Mouse (Mus musculus): Measurements from ENCODE around the gene Icmt. TPM values are rescaled to one million over a fixed set of nuclear protein-coding genes. Genes with fewer than 3 reads are reported as not detected.

Gene Icmt
- total RNA-seq, 4 experiments from 2014 or later, result 19.3 to 27.2 (median 21.6) TPM

- no peak for DNase-seq (ENCODE audit: low spot score in 2 of 2)
Measured at GRCm38 (mm10) chr4:152273621-152274236, 23.3 kb upstream of the Icmt start, which contains the start of gene Gpr153. Gene Gpr153 (plus strand): TSS chr4:152274232.

- DNase-seq (ENCODE audit: low spot score in 2 of 2), result no peak
Measured at GRCm38 (mm10) chr4:152274681-152275131, 22.3 kb upstream of the Icmt start.

DNA sequence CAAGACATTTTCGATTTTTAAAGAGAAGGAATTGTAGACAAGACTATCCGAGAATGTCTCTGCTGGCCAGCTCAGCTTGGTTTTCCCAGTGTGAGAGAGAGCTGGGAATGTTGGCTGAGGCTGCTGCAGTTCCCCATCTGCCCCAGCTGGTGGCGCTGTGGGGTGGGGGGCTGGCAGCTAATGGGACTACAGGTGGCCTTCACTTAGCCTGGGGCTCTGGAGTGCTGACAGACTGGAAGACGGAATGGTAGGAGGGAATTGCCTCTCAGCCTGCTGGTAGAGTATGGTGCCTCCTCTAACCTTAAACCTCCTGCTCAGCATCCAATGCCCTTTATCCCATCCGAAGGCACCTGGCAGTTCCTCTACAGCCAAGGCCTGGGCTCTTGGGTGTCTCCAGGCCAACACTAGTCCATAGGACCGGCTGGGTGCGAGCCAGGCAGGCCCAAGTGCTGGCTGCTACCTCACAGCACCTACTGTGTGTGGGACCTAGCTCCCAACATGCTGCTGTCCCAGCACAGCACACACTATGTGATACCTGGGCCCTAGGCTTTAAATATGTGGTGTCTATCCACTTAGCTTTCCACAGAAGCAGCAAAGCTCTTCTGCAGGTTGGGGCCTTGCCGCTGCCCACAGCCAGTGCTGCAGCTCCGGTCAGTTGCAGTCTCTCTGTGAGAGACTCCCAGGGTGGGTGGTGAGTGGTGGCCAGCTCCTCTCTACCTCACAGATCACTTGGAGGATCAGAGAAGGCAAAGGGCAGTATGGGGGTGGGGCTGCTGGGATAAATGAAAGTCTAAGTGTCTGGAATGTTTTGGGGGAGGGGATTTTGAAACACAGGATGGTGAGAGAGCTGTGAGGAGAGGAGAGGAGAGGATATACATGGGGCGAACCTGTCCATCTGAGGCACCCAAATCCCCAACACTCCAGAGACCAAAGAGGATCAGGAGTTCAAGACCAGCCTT is 20.4 kb upstream of the Icmt start:
- DNase-seq (ENCODE audit: low spot score in 2 of 2), result no peak

DNA sequence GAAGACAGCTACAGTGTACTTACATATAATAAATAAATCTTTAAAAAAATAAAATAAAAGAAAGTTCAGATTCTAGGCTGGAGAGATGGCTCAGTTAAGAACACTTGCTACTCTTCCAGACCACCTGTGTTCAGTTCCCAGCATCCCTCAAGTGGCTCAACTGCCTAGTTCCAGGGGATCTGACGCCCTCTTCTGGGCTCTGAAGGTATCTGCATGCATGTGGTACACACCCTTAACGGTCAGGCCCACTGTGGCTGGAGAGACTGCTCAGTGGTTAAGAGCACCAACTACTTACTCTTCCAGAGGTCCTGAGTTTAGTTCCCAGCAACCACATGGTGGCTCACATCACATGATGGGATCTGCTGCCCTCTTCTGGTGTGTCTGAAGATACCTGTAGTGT is 19.1 kb upstream of the Icmt start:
- no peak for DNase-seq (ENCODE audit: low spot score in 2 of 2)

DNA sequence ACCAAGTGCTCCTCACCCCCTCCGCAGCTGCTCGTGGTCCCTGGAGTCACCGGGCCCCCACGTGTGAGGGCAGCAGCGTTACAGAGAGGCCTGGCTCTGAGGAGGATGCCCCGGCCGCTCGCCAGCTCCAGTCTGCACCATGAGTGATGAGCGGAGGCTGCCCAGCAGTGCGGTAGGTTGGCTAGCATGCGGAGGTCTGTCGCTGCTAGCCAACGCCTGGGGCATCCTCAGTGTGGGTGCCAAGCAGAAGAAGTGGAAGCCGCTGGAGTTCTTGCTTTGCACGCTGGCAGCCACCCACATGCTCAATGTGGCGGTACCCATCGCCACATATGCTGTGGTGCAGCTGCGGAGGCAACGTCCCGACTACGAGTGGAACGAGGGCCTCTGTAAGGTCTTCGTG is 18.0 kb upstream of the Icmt start:
- no peak for DNase-seq (ENCODE audit: low spot score in 2 of 2)

GRCm38 (mm10) chr4:152281601-152282000 is 15.4 kb upstream of the Icmt start:
- DNase-seq (ENCODE audit: low spot score in 2 of 2), result no peak

DNA sequence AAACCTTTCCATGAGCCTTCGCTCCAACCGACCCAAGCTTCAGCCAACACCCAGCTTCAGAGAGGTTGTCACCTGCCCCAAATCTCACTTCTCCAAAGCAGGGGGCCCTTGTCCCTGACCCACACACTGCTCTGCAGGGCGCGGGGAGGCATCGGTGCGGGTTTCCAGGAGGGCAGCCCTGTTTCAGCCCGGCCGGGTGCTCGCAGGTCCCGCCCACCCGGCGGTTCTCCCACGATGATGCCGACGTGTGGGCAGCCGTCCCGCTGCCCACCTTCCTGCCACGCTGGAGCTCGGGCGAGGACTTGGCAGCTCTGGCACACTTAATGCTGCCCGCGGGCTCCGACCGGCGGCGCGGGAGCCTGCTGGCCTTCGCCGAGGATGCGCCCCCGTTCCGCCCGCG is 14.3 kb upstream of the Icmt start:
- DNase-seq (ENCODE audit: low spot score in 2 of 2), result no peak

GRCm38 (mm10) chr4:152283186-152283950 is 13.7 kb upstream of the Icmt start:
- DNase-seq (ENCODE audit: low spot score in 2 of 2), result peak; percentile 66 to 79

DNA sequence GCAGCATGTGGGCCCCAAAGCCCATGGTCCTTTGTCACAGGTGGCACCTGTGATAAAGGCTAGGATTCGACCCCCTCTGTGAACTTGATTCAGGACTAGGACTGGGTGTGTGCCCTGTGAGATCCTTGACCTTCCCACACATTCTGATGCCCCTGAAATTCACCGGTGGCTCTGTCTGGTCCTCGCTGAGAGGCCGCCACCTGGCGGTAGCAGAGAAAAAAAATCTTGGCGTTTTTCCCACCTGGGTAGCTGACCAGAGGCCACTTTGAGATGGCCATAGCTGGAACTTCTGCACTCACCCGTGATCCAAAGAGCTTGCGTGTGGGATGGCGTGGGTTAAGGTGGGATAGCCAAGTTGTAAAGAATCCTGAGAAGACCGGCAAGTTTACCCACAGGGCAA is 11.5 kb upstream of the Icmt start:
- peak; percentile 31 to 56 for DNase-seq (ENCODE audit: low spot score in 2 of 2)

- no peak for DNase-seq (ENCODE audit: low spot score in 2 of 2)
Measured at GRCm38 (mm10) chr4:152286183-152286582, 10.8 kb upstream of the Icmt start.

- peak in 1 of 2 experiments; percentile 23 for DNase-seq (ENCODE audit: low spot score in 2 of 2)
Measured at GRCm38 (mm10) chr4:152286887-152287286, 10.1 kb upstream of the Icmt start.

DNA sequence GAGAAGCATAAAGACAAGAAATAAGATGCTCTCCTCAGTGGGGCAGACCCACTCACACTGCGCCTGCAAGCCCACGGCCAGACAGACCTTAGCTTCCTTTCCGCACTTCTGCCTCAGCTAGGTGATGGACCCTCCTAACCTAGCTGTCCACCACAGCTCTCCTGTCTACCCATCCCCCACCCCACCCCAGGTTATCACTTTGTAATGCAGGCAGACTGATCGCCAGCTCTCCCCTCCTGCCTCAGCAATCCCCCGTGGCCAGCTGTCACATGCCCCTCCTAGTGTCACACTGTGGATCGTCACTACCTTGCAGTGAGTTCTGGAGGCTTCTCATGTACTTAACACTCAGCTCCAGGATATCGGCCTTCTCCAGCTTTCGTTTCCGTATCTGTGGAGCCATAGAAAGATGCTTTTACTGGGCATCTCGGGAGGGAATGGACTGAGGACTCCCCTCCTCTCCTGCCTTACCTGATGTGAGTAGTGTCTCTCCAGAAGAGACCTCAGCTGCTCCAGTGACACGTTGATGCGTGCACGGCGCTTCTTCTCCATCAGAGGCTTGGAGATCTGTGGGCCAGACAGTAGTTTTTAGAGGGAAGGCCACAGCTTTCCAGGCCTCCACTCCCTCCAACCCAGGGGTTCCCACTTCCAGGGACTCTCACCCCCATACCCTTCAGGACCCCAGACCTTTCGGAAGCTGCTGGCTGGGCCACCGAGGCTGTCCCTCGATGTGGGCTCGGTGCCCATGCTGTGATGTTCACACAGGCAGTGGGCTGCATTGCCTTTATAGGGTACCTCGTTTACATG is 9.5 kb upstream of the Icmt start:
- DNase-seq (ENCODE audit: low spot score in 2 of 2), result no peak

GRCm38 (mm10) chr4:152288398-152288945 is 8.6 kb upstream of the Icmt start:
- DNase-seq (ENCODE audit: low spot score in 2 of 2), result no peak

- DNase-seq (ENCODE audit: low spot score in 2 of 2), result no peak
Measured at GRCm38 (mm10) chr4:152290385-152290784, 6.6 kb upstream of the Icmt start.

DNA sequence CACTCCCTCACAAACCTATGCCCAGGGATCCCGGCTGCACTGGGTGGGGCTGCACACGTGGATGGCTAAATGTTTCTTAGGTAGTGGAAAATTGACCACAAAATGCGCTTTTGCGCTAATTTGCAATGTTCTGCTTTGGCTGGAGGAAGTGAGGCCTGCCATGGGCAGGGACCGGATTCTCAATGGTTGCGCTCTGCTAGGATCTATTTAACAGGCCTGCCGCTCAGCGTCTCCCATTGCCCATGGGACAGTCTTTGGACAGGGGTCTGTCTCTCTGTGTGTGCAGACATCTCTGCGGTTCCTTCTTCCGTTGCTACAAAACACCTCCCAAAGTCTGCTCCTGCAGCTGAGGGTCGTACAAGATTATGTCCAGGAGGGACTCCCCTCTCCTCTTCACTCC is 6.0 kb upstream of the Icmt start:
- DNase-seq (ENCODE audit: low spot score in 2 of 2), result no peak

DNA sequence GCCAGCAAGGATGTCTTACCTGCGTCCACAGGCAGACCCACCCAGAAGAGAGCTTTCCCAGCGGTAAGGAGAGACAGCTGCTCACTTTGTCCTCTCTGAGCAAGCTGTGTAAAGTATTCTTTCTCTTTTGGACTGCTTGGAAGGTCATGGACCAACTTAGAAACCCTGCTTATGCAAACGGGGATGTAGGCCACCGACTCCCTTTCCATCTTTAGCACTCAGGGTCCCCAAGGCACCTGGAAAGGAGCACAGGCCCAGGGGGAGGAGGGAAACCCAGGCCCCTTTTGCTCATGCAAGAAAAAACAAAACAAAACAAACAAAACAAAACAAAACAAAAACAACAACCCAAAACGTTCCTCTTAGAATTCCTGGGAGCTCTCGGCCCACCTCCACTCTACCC is 5.5 kb upstream of the Icmt start, which contains the start of gene Hes3:
TSS of gene Hes3 (minus strand) at position 101 of the 400 bp plus-strand sequence.
- no peak for DNase-seq (ENCODE audit: low spot score in 2 of 2)

GRCm38 (mm10) chr4:152292102-152292765 is 4.8 kb upstream of the Icmt start:
- DNase-seq (ENCODE audit: low spot score in 2 of 2), result no peak

- no peak for DNase-seq (ENCODE audit: low spot score in 2 of 2)
Measured at GRCm38 (mm10) chr4:152294188-152294929, 2.7 kb upstream of the Icmt start.

GRCm38 (mm10) chr4:152295916-152296315 is 1.1 kb upstream of the Icmt start:
- DNase-seq (ENCODE audit: low spot score in 2 of 2), result no peak

Data from gastrocnemius, adult 8-10 months (tissue).